7 mouse cellular contexts compared by ENCODE assay signal in the genomic region with DNA sequence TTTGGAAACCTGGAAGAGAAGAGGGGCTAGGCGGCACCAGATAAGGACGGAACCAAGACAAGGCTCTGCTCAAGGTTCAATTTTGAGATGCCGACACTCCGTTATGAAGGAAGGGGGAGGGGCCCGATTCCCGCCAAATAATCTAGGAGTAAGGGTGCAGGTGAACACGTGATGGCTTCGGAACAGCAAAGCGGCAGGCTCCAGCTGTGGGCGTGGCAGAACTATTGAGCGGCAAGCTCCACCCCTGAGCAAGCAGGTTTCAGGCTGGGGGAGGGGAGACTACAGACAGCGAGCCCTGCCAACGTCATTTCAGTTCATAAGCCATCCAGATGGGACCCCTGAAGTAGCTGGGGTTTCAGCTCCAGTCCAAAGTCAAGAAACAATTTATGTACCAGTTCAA.
DNase-seq lines count a peak whose midpoint lies in the region; ATAC-seq and TF ChIP-seq lines count a peak whose summit lies in the region.

No protein-coding gene starts in this region.

- no peaks in the 10 kb centered on the region for H3K27me3 ChIP-seq in kidney, adult 2 months (replicated peaks; ENCODE audit: control insufficient read depth, insufficient read depth, low read length)
- no peaks in the 10 kb centered on the region for H3K27me3 ChIP-seq in embryonic facial prominence, embryonic 15.5 days
- no peaks in the 10 kb centered on the region for H3K27me3 ChIP-seq in intestine, embryonic 16.5 days (replicated peaks; ENCODE audit: control insufficient read depth, insufficient read depth, low read length)

- H3K36me3 ChIP-seq in kidney, adult 2 months (ENCODE audit: control insufficient read depth, insufficient read depth, low read length): no peaks in the 10 kb centered on the region
- H3K36me3 ChIP-seq in embryonic facial prominence, embryonic 15.5 days: no peaks in the 10 kb centered on the region
- no peaks in the 10 kb centered on the region for H3K36me3 ChIP-seq in intestine, embryonic 16.5 days (ENCODE audit: control insufficient read depth, insufficient read depth, low read length)

- no peaks in the 10 kb centered on the region for H3K9me3 ChIP-seq in embryonic facial prominence, embryonic 15.5 days (replicated peaks)
- H3K9me3 ChIP-seq in intestine, embryonic 16.5 days (ENCODE audit: control insufficient read depth, low read length): no peaks in the 10 kb centered on the region

- H3K4me1 ChIP-seq in kidney, adult 2 months (ENCODE audit: control insufficient read depth, insufficient read depth, low read length): no peaks in the 10 kb centered on the region
- no peaks in the 10 kb centered on the region for H3K4me1 ChIP-seq in embryonic facial prominence, embryonic 15.5 days
- H3K4me1 ChIP-seq in intestine, embryonic 16.5 days (ENCODE audit: control insufficient read depth, insufficient read depth, low read length): no peaks in the 10 kb centered on the region

- 45% methylated on average over 13 of the region's 13 CpGs for WGBS in kidney, adult 2 months
- 46% methylated on average over 13 of the region's 13 CpGs for WGBS in embryonic facial prominence, embryonic 15.5 days
- WGBS in intestine, embryonic 16.5 days: 52% methylated on average over 13 of the region's 13 CpGs

- H3K4me3 ChIP-seq in kidney, adult 2 months (ENCODE audit: insufficient read depth, low read depth, low read length): no peak overlapping the region
- H3K4me3 ChIP-seq in embryonic facial prominence, embryonic 15.5 days (replicated peaks): peak overlapping the region; percentile 7; the same call in 1 of the 2 replicates
- peak overlapping the region; percentile 2; the same call in 1 of the 2 replicates for H3K4me3 ChIP-seq in intestine, embryonic 16.5 days (ENCODE audit: low read length)

- TF ChIP-seq POLR2A in kidney, adult 2 months (IDR thresholded peaks at IDR 0.05; ENCODE audit: low read depth, low read length): no peak

- H3K9ac ChIP-seq in embryonic facial prominence, embryonic 15.5 days: no peak overlapping the region
- H3K9ac ChIP-seq in intestine, embryonic 16.5 days (ENCODE audit: low read depth, low read length): no peak overlapping the region

- no peak for ATAC-seq in embryonic facial prominence, embryonic 15.5 days (ENCODE audit: insufficient number of reproducible peaks, low FRiP score, low TSS enrichment, low read depth)
- no peak for ATAC-seq in intestine, embryonic 16.5 days

- peak; percentile 9 for DNase-seq in kidney, postnatal 14 days
- DNase-seq in kidney, adult 2 months: no peak
- DNase-seq in retina, embryonic 14.5 days (ENCODE audit: low spot score): peak; percentile 23
- no peak for DNase-seq in gastrocnemius, adult 18-20 months (ENCODE audit: low spot score)
- no peak for DNase-seq in thymus, adult 18-20 months

- no peak overlapping the region for H3K27ac ChIP-seq in kidney, adult 2 months (ENCODE audit: insufficient read depth, low read depth, low read length)
- no peak overlapping the region for H3K27ac ChIP-seq in embryonic facial prominence, embryonic 15.5 days (replicated peaks)
- H3K27ac ChIP-seq in intestine, embryonic 16.5 days (ENCODE audit: low read length): no peak overlapping the region

- no peak for TF ChIP-seq CTCF in kidney, adult 2 months (conservative IDR thresholded peaks at IDR 0.05; ENCODE audit: insufficient read depth, insufficient read length, low read depth, low read length)

- 0 out of 2 replicates have a peak overlapping the region, but pooled peaks have one; percentile 24 for H3K4me2 ChIP-seq in embryonic facial prominence, embryonic 15.5 days (replicated peaks)
- no peak overlapping the region for H3K4me2 ChIP-seq in intestine, embryonic 16.5 days (ENCODE audit: low read depth, low read length)

Comparison
In these comparisons a context has a peak if more than half of its experiments do, and no peak if none do; other contexts are left out.
1. DNase-seq: peak in kidney, postnatal 14 days (single experiment) and retina, embryonic 14.5 days (single experiment); none in kidney, adult 2 months (single experiment), gastrocnemius, adult 18-20 months (single experiment) and thymus, adult 18-20 months (0 of 2).